Comparison of ENCODE assay signal across 16 mouse cellular contexts in the genomic region with DNA sequence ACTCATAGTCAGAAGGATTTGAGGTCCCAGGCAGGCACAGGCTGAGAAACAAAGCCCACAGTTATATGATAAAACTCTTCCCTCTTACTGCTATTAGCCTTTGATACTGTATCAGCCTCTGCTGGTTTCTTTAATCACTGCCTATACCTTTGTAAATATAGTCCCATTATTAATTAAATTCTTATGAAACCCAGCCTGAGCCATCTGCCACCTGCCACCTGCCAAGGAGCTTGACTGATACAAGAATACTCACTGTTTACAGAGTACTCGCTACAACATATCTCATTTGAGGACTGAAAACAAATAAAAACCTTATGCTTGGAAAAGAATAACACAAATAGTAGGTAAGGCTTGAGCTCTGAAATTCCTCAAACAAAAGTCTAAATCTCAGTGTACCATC. TPM values are rescaled to one million over a fixed set of nuclear protein-coding genes. Genes with fewer than 3 reads are reported as not detected.
"Had no signal": no experiment of that assay in that cellular context is flagged by ENCODE, and none has a peak within 500 bp of the region (broad histone marks: within the 10 kb centered on the region; RNA-seq: fewer than 3 reads in every experiment).

No protein-coding gene starts in this region.

- H3K4me3 ChIP-seq: limb, embryonic 12.5 days; liver, embryonic 15.5 days; midbrain, embryonic 10.5 days; midbrain, embryonic 15.5 days had no signal

- DNase-seq: kidney, adult 8-10 months; kidney, postnatal 25 days; liver; lung, adult 2 months; lung, postnatal 4 days; right cerebral cortex, adult 18-20 months; right cerebral cortex, postnatal 25 days; thymus, postnatal 4 days had no signal

- H3K27ac ChIP-seq: limb, embryonic 12.5 days; liver, embryonic 15.5 days; midbrain, embryonic 10.5 days; midbrain, embryonic 15.5 days; stomach, postnatal 0 days had no signal

RNA-seq across cellular contexts. Expression of gene Gm5901, which starts 19.8 kb away (rescaled TPM):
- total RNA-seq: layer of hippocampus, postnatal 25 days; left cerebral cortex, postnatal 36 days had no signal

RNA-seq across cellular contexts. Expression of gene Olfr692, which starts 26.6 kb away (rescaled TPM):
- total RNA-seq: layer of hippocampus, postnatal 25 days; left cerebral cortex, postnatal 36 days; megakaryocyte, adult 5-6 weeks had no signal

RNA-seq across cellular contexts. Expression of gene Cckbr, which starts 30.9 kb away (rescaled TPM):
- total RNA-seq: megakaryocyte, adult 5-6 weeks had no signal
